Mouse (Mus musculus): ENCODE results near the gene Trpm3.

DNA sequence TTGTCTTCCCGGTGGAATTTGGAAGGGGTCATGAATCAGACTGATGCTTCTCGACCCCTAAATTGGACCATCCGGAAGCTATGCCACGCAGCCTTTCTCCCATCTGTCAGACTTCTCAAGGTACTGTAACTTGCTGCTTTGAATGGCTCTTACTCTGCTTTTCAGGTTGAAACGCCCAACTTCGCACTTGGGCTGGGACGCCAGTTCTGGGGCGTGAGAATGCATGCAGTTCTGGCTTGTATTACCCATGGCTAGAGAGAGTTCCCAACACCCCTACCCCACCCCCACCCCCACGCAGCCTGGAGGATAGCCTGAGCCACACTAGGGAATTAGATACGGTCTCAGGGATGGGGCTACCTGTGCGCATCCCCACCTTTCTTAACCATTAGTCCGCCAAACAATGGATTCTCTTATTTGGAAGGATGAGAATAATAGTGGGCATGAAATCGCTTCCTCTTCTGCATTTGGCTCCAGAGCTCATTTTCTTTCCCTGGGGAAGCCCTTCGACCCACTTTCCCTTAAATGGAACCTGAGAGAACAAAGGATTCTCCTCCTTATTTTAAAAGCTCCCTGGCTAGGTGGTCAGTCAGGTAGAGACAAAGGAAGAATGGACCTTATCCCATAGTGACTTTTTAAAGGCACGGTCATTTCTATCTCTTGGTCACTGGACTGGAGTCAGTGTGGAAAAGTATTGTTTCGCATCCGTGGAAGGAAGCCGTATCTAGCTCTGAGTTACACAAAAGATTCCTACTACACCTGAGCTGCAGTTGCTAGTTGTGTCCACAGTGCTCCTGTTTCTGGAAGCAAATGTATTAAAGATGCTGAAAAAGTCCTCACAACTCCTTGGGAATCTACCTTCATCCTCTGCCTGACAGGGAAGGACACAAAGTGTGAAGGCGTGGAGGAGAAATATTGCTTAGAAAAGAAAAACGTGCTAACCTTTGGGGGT, 309.8 kb downstream of the Trpm3 start:
- TF ChIP-seq CTCF (IDR thresholded peaks at IDR 0.05; ENCODE audit: low read depth, low read length) (no peak), POLR2A (IDR thresholded peaks at IDR 0.05; ENCODE audit: extremely low read depth, insufficient read depth, low read length) (no peak)

Data from liver, adult 2 months (tissue).